Comparison of ENCODE assay signal across 8 mouse cellular contexts in genomic region chr2:25318971-25319773, GRCm38 (mm10). TPM values are rescaled to one million over a fixed set of nuclear protein-coding genes. Genes with fewer than 3 reads are reported as not detected.
A peak's percentile ranks its signal among the peaks of the same experiment; 100 is the strongest.
DNase-seq lines count a peak whose midpoint lies in the region; ATAC-seq lines count a peak whose summit lies in the region.

Gene Grin1, minus strand, starts transcription at chr2:25319187.

- H3K9ac ChIP-seq in forebrain, embryonic 12.5 days, result peak within 1 kb of the TSS; percentile 34; the same call in 1 of the 2 replicates
- 0 out of 2 replicates have a peak within 1 kb of the TSS, but pooled peaks have one; percentile 23 for H3K9ac ChIP-seq in hindbrain, embryonic 11.5 days (ENCODE audit: low read depth, low read length)
- H3K9ac ChIP-seq in lung, embryonic 16.5 days (ENCODE audit: low read length), result no peak within 1 kb of the TSS

- no peaks in the 10 kb centered on the region for H3K36me3 ChIP-seq in forebrain, embryonic 12.5 days (replicated peaks)
- H3K36me3 ChIP-seq in hindbrain, embryonic 11.5 days (ENCODE audit: control insufficient read depth, insufficient read depth, low read length), result no peaks in the 10 kb centered on the region
- H3K36me3 ChIP-seq in lung, embryonic 16.5 days (ENCODE audit: control insufficient read depth, insufficient read depth, low read length), result no peaks in the 10 kb centered on the region

- peaks cover 10% of the 10 kb centered on the region for H3K4me1 ChIP-seq in forebrain, embryonic 12.5 days
- H3K4me1 ChIP-seq in hindbrain, embryonic 11.5 days (replicated peaks; ENCODE audit: control insufficient read depth, insufficient read depth, low read length), result no peaks in the 10 kb centered on the region
- peaks cover 6% of the 10 kb centered on the region; the same call in 1 of the 2 replicates for H3K4me1 ChIP-seq in lung, embryonic 16.5 days (replicated peaks; ENCODE audit: control insufficient read depth, insufficient read depth, low read length)

- peak; percentile 82 for DNase-seq in ES-CJ7 (ENCODE audit: low read depth, low spot score)
- peak; percentile 77 for DNase-seq in brain, embryonic 18.5 days (ENCODE audit: low read depth, low spot score)
- peak; percentile 80 for DNase-seq in hindbrain, embryonic 11.5 days (ENCODE audit: low spot score)
- DNase-seq in layer of hippocampus, postnatal 14 days (ENCODE audit: low spot score in 2 of 2), result peak; percentile 78 to 92
- DNase-seq in ovary, postnatal 10 days (ENCODE audit: low spot score), result peak; percentile 39
- peak; percentile 32 to 78 for DNase-seq in thymus, postnatal 10 days (ENCODE audit: low spot score in 2 of 2)

- H3K4me2 ChIP-seq in forebrain, embryonic 12.5 days, result peak within 1 kb of the TSS; percentile 65
- peak within 1 kb of the TSS; percentile 61 for H3K4me2 ChIP-seq in hindbrain, embryonic 11.5 days (replicated peaks; ENCODE audit: low read depth, low read length)
- H3K4me2 ChIP-seq in lung, embryonic 16.5 days (ENCODE audit: low read depth, low read length), result peak within 1 kb of the TSS; percentile 56

- peaks cover 84% of the 10 kb centered on the region for H3K27me3 ChIP-seq in forebrain, embryonic 12.5 days
- peaks cover 40% of the 10 kb centered on the region for H3K27me3 ChIP-seq in hindbrain, embryonic 11.5 days (ENCODE audit: control insufficient read depth, insufficient read depth, low read length)
- peaks cover 18% of the 10 kb centered on the region for H3K27me3 ChIP-seq in lung, embryonic 16.5 days (ENCODE audit: control insufficient read depth, insufficient read depth, low read depth, low read length)

- H3K4me3 ChIP-seq in forebrain, embryonic 12.5 days (replicated peaks), result peak within 1 kb of the TSS; percentile 45
- peak within 1 kb of the TSS; percentile 35 for H3K4me3 ChIP-seq in hindbrain, embryonic 11.5 days (ENCODE audit: low read depth, low read length)
- H3K4me3 ChIP-seq in lung, embryonic 16.5 days (ENCODE audit: low read length), result peak within 1 kb of the TSS; percentile 37

- no peak within 1 kb of the TSS for H3K27ac ChIP-seq in forebrain, embryonic 12.5 days
- no peak within 1 kb of the TSS for H3K27ac ChIP-seq in hindbrain, embryonic 11.5 days (ENCODE audit: low read depth, low read length)
- no peak within 1 kb of the TSS for H3K27ac ChIP-seq in lung, embryonic 16.5 days (ENCODE audit: low read length)

- peak; percentile 78 for ATAC-seq in forebrain, embryonic 12.5 days (ENCODE audit: low FRiP score)
- peak; percentile 43; the same call in 1 of the 2 replicates for ATAC-seq in hindbrain, embryonic 11.5 days (ENCODE audit: low FRiP score)
- ATAC-seq in lung, embryonic 16.5 days (ENCODE audit: low read depth), result peak; percentile 59

- H3K9me3 ChIP-seq in forebrain, embryonic 12.5 days, result no peaks in the 10 kb centered on the region
- H3K9me3 ChIP-seq in hindbrain, embryonic 11.5 days (ENCODE audit: control insufficient read depth, low read length), result no peaks in the 10 kb centered on the region
- no peaks in the 10 kb centered on the region for H3K9me3 ChIP-seq in lung, embryonic 16.5 days (ENCODE audit: control insufficient read depth, low read length)

- WGBS in forebrain, embryonic 12.5 days, result 9% methylated on average over 58 of the region's 58 CpGs
- 9% methylated on average over 58 of the region's 58 CpGs for WGBS in hindbrain, embryonic 11.5 days
- 8% methylated on average over 58 of the region's 58 CpGs for WGBS in lung, embryonic 16.5 days

RNA-seq across cellular contexts. Expression of gene Grin1, which starts in this region (rescaled TPM):
- 2.2 and 5.6 TPM in 2 replicates for polyA plus RNA-seq in forebrain, embryonic 12.5 days (2016; fragmentation: Nextera tagmentation; extraction: Ambion mirVana)
- polyA plus RNA-seq in hindbrain, embryonic 11.5 days (2014; fragmentation: Nextera tagmentation; extraction: Ambion mirVana), result 3.6 and 3.9 TPM in 2 replicates
- total RNA-seq in layer of hippocampus, postnatal 14 days (2021), result 100 to 1,000 TPM; 419 to 451 TPM
- 0.44 and 0.84 TPM in 2 replicates for polyA plus RNA-seq in lung, embryonic 16.5 days (2015; fragmentation: Nextera tagmentation; extraction: Ambion mirVana)

Comparison
In these comparisons a context has a peak if more than half of its experiments do, and no peak if none do; other contexts are left out.
1. Peak in ATAC-seq, H3K4me3 ChIP-seq and H3K4me2 ChIP-seq in lung, embryonic 16.5 days; RNA of the gene not detected or under 1 TPM.